Mouse (Mus musculus): ENCODE measurements around the gene Misp. TPM values are rescaled to one million over a fixed set of nuclear protein-coding genes. Genes with fewer than 3 reads are reported as not detected.

The Misp gene
- polyA plus RNA-seq, 1 experiment from 2014 or later = 10.5 TPM

DNA sequence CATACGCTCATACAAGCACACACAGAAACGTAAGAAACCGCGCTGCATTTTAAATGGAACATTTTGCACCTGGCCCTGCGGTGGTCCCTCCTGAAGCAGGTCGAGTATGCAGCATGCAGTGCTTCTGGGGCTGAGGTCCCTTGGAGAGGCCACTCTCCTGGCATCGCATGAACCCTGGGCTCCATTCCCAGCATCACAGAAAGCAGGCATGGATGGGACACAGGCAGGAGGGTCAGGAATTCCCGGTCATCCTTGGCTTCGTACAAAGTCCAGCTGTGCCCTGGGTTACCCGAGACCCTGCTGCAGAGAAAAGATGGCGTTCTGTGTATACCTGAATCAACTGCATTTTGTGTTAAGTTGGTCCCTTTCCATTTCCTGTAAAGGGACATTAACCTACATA, 20.3 kb upstream of the Misp start:
- Histone ChIP-seq H3K9me3 (ENCODE audit: low read length) (no peaks in the 10 kb centered on the region), H3K27ac (ENCODE audit: low read length) (no peak overlapping the region), H3K4me3 (ENCODE audit: low read depth, low read length) (no peak overlapping the region), H3K4me2 (replicated peaks; ENCODE audit: low read depth, low read length) (no peak overlapping the region), H3K9ac (replicated peaks; ENCODE audit: low read depth) (no peak overlapping the region), H3K4me1 (ENCODE audit: insufficient read depth, low read depth, low read length) (no peaks in the 10 kb centered on the region), H3K36me3 (ENCODE audit: insufficient read depth, low read length) (no peaks in the 10 kb centered on the region), H3K27me3 (replicated peaks; ENCODE audit: insufficient read depth, low read length) (no peaks in the 10 kb centered on the region)
- no peak for DNase-seq (ENCODE audit: low spot score)
- ATAC-seq = no peak
- TF ChIP-seq CTCF (IDR thresholded peaks at IDR 0.05) = no peak
- TF ChIP-seq EP300 (IDR thresholded peaks at IDR 0.05) = no peak
- WGBS = 84% methylated on average over 11 of the region's 11 CpGs

DNA sequence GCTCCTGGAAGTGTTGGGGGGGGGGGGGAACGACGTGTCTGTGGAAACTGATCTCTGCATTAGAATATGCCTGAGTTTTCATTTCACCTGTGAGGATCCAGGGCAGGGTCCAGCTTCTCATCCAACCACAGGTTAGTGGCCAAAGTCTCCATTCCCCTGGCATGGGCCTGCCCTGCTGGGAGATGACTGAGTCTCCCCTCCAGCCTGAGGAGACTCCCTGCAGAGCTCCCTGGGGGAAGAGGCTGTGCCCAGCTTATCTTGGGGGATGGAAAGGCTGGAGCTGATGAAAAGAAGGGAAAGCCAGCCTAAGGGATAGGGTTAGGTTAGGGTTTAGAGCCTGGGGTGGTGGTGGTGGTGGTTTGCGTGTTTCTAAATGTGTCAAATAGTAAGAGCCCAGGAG, 19.0 kb upstream of the Misp start:
- no peak for DNase-seq (ENCODE audit: low spot score)
- no peaks in the 10 kb centered on the region for H3K4me1 ChIP-seq (ENCODE audit: insufficient read depth, low read depth, low read length)
- no peak overlapping the region for H3K4me3 ChIP-seq (ENCODE audit: low read depth, low read length)
- H3K4me2 ChIP-seq (replicated peaks; ENCODE audit: low read depth, low read length) = no peak overlapping the region
- no peaks in the 10 kb centered on the region for H3K9me3 ChIP-seq (ENCODE audit: low read length)
- no peak overlapping the region for H3K9ac ChIP-seq (replicated peaks; ENCODE audit: low read depth)
- 48% methylated on average over 3 of the region's 3 CpGs for WGBS
- no peak for ATAC-seq
- no peak overlapping the region for H3K27ac ChIP-seq (ENCODE audit: low read length)
- H3K27me3 ChIP-seq (replicated peaks; ENCODE audit: insufficient read depth, low read length) = no peaks in the 10 kb centered on the region
- H3K36me3 ChIP-seq (ENCODE audit: insufficient read depth, low read length) = no peaks in the 10 kb centered on the region
- TF ChIP-seq CTCF (IDR thresholded peaks at IDR 0.05) (no peak), EP300 (IDR thresholded peaks at IDR 0.05) (no peak)

DNA sequence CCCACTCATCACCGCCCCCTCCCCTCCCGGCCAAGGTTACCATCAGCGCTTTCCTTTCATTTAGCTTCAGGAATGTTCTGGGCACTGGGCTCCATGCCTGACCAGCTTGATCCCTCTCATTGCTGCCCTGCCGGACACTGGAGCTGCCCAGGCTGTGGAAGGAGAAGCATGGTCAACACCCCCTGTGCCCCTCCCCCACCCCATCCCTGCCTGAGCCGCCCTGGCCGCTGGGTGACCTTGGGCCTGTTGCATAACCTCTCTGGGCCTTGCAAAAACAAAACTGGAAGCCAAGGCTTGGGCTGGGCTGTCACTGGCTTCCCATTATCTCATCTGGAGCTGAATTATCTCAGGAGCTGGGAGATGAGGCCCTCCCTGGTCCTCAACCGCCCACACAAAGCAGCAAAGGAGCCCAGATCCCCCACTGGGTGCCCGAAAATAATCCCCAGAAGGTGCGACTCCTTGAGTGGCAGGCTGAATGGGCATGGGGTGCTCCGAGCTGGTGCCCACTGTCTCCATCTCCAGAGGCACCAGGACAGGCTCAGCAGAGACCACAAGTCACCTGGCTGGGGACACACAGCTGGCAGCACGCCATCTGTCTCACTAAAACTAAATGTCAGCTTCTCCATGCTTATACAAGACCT, 18.3 kb upstream of the Misp start:
- Histone ChIP-seq H3K27ac (ENCODE audit: low read length) (no peak overlapping the region), H3K27me3 (replicated peaks; ENCODE audit: insufficient read depth, low read length) (no peaks in the 10 kb centered on the region), H3K9ac (replicated peaks; ENCODE audit: low read depth) (no peak overlapping the region), H3K4me1 (ENCODE audit: insufficient read depth, low read depth, low read length) (no peaks in the 10 kb centered on the region), H3K36me3 (ENCODE audit: insufficient read depth, low read length) (no peaks in the 10 kb centered on the region), H3K9me3 (ENCODE audit: low read length) (no peaks in the 10 kb centered on the region), H3K4me3 (ENCODE audit: low read depth, low read length) (no peak overlapping the region), H3K4me2 (replicated peaks; ENCODE audit: low read depth, low read length) (no peak overlapping the region)
- 46% methylated on average over 11 of the region's 11 CpGs for WGBS
- ATAC-seq (peak; percentile 70), DNase-seq (ENCODE audit: low spot score) (peak; percentile 60)
- TF ChIP-seq CTCF (IDR thresholded peaks at IDR 0.05) (no peak), EP300 (IDR thresholded peaks at IDR 0.05) (no peak)

DNA sequence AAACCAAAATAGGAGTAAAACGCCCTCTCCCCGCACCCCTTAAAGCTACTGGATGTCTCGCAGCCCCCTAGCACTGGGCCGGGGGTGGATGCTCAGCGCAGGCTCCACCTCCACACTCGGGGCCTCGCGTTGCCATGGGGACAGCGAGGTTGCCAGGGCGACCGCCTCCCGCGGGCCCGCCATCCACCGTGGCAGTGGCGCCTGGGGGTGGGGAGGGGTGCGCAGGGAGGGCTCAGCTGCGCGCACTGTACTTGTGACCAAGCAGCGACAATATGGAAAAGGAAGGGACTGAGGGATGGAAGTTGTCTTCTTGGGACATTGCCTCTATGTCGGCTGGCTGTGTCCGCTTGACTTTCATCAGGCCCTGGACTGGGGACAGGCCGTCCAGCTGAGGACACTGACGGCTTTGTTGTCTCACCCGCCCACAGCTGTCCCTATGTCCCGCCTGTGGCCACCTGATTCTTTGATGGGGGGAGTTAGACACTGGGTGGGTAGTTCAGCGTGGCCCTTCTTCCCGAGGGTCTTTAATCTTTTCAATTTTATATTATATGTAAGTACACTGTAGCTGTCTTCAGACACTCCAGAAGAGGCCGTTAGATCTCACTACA, 17.0 kb upstream of the Misp start:
- Histone ChIP-seq H3K4me3 (ENCODE audit: low read depth, low read length) (no peak overlapping the region), H3K4me2 (replicated peaks; ENCODE audit: low read depth, low read length) (no peak overlapping the region), H3K27ac (ENCODE audit: low read length) (no peak overlapping the region), H3K27me3 (replicated peaks; ENCODE audit: insufficient read depth, low read length) (no peaks in the 10 kb centered on the region), H3K9ac (replicated peaks; ENCODE audit: low read depth) (no peak overlapping the region), H3K4me1 (ENCODE audit: insufficient read depth, low read depth, low read length) (no peaks in the 10 kb centered on the region), H3K36me3 (ENCODE audit: insufficient read depth, low read length) (no peaks in the 10 kb centered on the region), H3K9me3 (ENCODE audit: low read length) (no peaks in the 10 kb centered on the region)
- TF ChIP-seq CTCF (IDR thresholded peaks at IDR 0.05) (no peak), EP300 (IDR thresholded peaks at IDR 0.05) (no peak)
- DNase-seq (ENCODE audit: low spot score) = no peak
- WGBS = 24% methylated on average over 28 of the region's 29 CpGs
- ATAC-seq = no peak

DNA sequence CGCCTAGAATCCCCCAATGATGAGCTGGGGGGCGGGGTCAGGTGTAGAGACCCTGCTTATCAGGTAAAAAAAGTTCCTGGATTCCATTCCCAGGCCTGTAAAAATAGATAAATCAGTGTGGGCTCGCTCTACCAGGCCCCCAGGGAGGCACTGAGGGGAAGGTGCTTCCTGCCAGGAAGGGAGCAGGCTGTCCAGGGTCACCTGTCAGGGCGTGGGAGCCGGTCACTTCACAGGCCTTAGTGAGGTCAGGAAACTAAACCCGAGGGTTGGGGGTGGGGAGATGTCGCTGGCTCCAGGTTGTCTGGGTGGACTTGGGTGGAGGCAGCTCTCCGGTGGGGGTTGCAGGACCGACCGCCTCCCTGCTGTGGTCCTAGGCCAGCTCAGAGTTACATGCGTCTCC, 15.2 kb upstream of the Misp start:
- Histone ChIP-seq H3K4me3 (ENCODE audit: low read depth, low read length) (no peak overlapping the region), H3K27me3 (replicated peaks; ENCODE audit: insufficient read depth, low read length) (no peaks in the 10 kb centered on the region), H3K9me3 (ENCODE audit: low read length) (no peaks in the 10 kb centered on the region), H3K4me2 (replicated peaks; ENCODE audit: low read depth, low read length) (no peak overlapping the region), H3K9ac (replicated peaks; ENCODE audit: low read depth) (no peak overlapping the region), H3K4me1 (ENCODE audit: insufficient read depth, low read depth, low read length) (no peaks in the 10 kb centered on the region), H3K36me3 (ENCODE audit: insufficient read depth, low read length) (no peaks in the 10 kb centered on the region), H3K27ac (ENCODE audit: low read length) (no peak overlapping the region)
- WGBS = 34% methylated on average over 11 of the region's 11 CpGs
- ATAC-seq (no peak), DNase-seq (ENCODE audit: low spot score) (no peak)
- no peak for TF ChIP-seq CTCF (IDR thresholded peaks at IDR 0.05)
- TF ChIP-seq EP300 (IDR thresholded peaks at IDR 0.05) = no peak

DNA sequence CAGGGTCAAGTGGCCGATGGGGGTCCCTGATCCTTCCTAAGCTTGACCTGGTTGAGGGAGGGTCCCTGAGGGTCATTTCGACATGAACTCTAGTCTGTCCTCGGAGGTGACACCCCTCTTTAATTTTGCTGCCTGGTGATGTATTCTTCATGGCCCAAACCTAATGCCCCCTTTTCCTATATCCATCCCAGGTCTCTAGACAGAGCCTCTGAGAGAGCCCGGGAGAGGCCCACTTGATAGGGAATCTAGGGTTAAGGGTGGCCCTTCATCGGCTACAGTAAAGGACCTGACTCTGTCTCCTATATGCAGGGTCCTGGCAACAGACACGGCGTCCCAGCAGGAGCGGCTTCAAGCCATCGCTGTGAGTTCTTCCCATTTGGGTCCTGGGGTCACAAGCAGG, 14.5 kb upstream of the Misp start:
- no peaks in the 10 kb centered on the region for H3K36me3 ChIP-seq (ENCODE audit: insufficient read depth, low read length)
- no peak overlapping the region for H3K27ac ChIP-seq (ENCODE audit: low read length)
- no peaks in the 10 kb centered on the region for H3K27me3 ChIP-seq (replicated peaks; ENCODE audit: insufficient read depth, low read length)
- no peak overlapping the region for H3K4me3 ChIP-seq (ENCODE audit: low read depth, low read length)
- no peaks in the 10 kb centered on the region for H3K9me3 ChIP-seq (ENCODE audit: low read length)
- DNase-seq (ENCODE audit: low spot score) (no peak), ATAC-seq (no peak)
- no peaks in the 10 kb centered on the region for H3K4me1 ChIP-seq (ENCODE audit: insufficient read depth, low read depth, low read length)
- no peak overlapping the region for H3K9ac ChIP-seq (replicated peaks; ENCODE audit: low read depth)
- 81% methylated on average over 9 of the region's 9 CpGs for WGBS
- H3K4me2 ChIP-seq (replicated peaks; ENCODE audit: low read depth, low read length) = no peak overlapping the region
- TF ChIP-seq CTCF (IDR thresholded peaks at IDR 0.05) (no peak), EP300 (IDR thresholded peaks at IDR 0.05) (no peak)
